Mouse (Mus musculus): ENCODE measurements around the gene Syn1. TPM values are rescaled to one million over a fixed set of nuclear protein-coding genes. Genes with fewer than 3 reads are reported as not detected.
A peak's percentile ranks its signal among the peaks of the same experiment; 100 is the strongest.

The Syn1 gene
- polyA plus RNA-seq, 1 experiment from 2014 or later: 37.7 TPM

- no peak overlapping the region for H3K4me3 ChIP-seq (replicated peaks; ENCODE audit: low read length)
Measured at GRCm38 (mm10) chrX:20828934-20829333, 91.9 kb downstream of the Syn1 start.

GRCm38 (mm10) chrX:20819708-20820426 is 100.9 kb downstream of the Syn1 start:
- Histone ChIP-seq H3K4me3 (replicated peaks; ENCODE audit: low read length) (peak overlapping the region; percentile 32), H3K27me3 (replicated peaks; ENCODE audit: control insufficient read depth, insufficient read depth, low read length) (no peaks in the 10 kb centered on the region), H3K9me3 (ENCODE audit: control insufficient read depth, low read length) (no peaks in the 10 kb centered on the region), H3K9ac (replicated peaks; ENCODE audit: low read depth, low read length) (no peak overlapping the region; the same call in 1 of the 2 replicates), H3K36me3 (ENCODE audit: control insufficient read depth, insufficient read depth) (no peaks in the 10 kb centered on the region), H3K27ac (ENCODE audit: low read length) (no peak overlapping the region), H3K4me2 (ENCODE audit: low read length) (peak overlapping the region; percentile 51), H3K4me1 (replicated peaks; ENCODE audit: control insufficient read depth, insufficient read depth, low read length) (no peaks in the 10 kb centered on the region)
- ATAC-seq: peak; percentile 41
- WGBS: 55% methylated on average over 8 of the region's 8 CpGs

More at GRCm38 (mm10) chrX:20828934-20829333, 91.9 kb downstream of the Syn1 start:
- WGBS: 26% methylated on average over 5 of the region's 5 CpGs
- Histone ChIP-seq H3K4me2 (ENCODE audit: low read length) (no peak overlapping the region), H3K9ac (replicated peaks; ENCODE audit: low read depth, low read length) (no peak overlapping the region), H3K9me3 (ENCODE audit: control insufficient read depth, low read length) (no peaks in the 10 kb centered on the region), H3K36me3 (ENCODE audit: control insufficient read depth, insufficient read depth) (no peaks in the 10 kb centered on the region), H3K27ac (ENCODE audit: low read length) (no peak overlapping the region), H3K27me3 (replicated peaks; ENCODE audit: control insufficient read depth, insufficient read depth, low read length) (no peaks in the 10 kb centered on the region), H3K4me1 (replicated peaks; ENCODE audit: control insufficient read depth, insufficient read depth, low read length) (peaks cover 3% of the 10 kb centered on the region; the same call in 1 of the 2 replicates)
- peak; percentile 72 for ATAC-seq

- 23% methylated on average over 19 of the region's 19 CpGs for WGBS
- Histone ChIP-seq H3K4me3 (replicated peaks; ENCODE audit: low read length) (peak overlapping the region; percentile 32), H3K27ac (ENCODE audit: low read length) (no peak overlapping the region), H3K9me3 (ENCODE audit: control insufficient read depth, low read length) (no peaks in the 10 kb centered on the region), H3K36me3 (ENCODE audit: control insufficient read depth, insufficient read depth) (no peaks in the 10 kb centered on the region), H3K27me3 (replicated peaks; ENCODE audit: control insufficient read depth, insufficient read depth, low read length) (no peaks in the 10 kb centered on the region), H3K4me2 (ENCODE audit: low read length) (peak overlapping the region; percentile 51), H3K4me1 (replicated peaks; ENCODE audit: control insufficient read depth, insufficient read depth, low read length) (no peaks in the 10 kb centered on the region), H3K9ac (replicated peaks; ENCODE audit: low read depth, low read length) (peak overlapping the region; percentile 41; the same call in 1 of the 2 replicates)
- ATAC-seq: peak; percentile 94
Measured at GRCm38 (mm10) chrX:20819204-20819628, 101.6 kb downstream of the Syn1 start.

- H3K9me3 ChIP-seq (ENCODE audit: control insufficient read depth, low read length): no peaks in the 10 kb centered on the region
- no peak overlapping the region for H3K9ac ChIP-seq (replicated peaks; ENCODE audit: low read depth, low read length)
- H3K4me3 ChIP-seq (replicated peaks; ENCODE audit: low read length): no peak overlapping the region
- no peaks in the 10 kb centered on the region for H3K4me1 ChIP-seq (replicated peaks; ENCODE audit: control insufficient read depth, insufficient read depth, low read length)
- no peak overlapping the region for H3K27ac ChIP-seq (ENCODE audit: low read length)
- no peaks in the 10 kb centered on the region for H3K36me3 ChIP-seq (ENCODE audit: control insufficient read depth, insufficient read depth)
- 75% methylated on average over 6 of the region's 6 CpGs for WGBS
- no peak overlapping the region for H3K4me2 ChIP-seq (ENCODE audit: low read length)
- H3K27me3 ChIP-seq (replicated peaks; ENCODE audit: control insufficient read depth, insufficient read depth, low read length): no peaks in the 10 kb centered on the region
- no peak for ATAC-seq
Measured at GRCm38 (mm10) chrX:20816974-20817373, 103.8 kb downstream of the Syn1 start.

Small RNA genes lying within 50 kb of the gene (microRNA-seq; reads per million reads assigned to microRNA genes)
- not detected for gene Gm24824
- gene Mir5617: 1.5 reads per million

Other genes starting within 250 kb of the Syn1 start
- gene Cdk16, start 233.1 kb downstream of the Syn1 start, polyA plus RNA-seq (2015; fragmentation: Nextera tagmentation; extraction: Ambion mirVana): 132 and 137 TPM in 2 replicates
- gene Usp11, start 217.1 kb downstream of the Syn1 start, polyA plus RNA-seq (2015; fragmentation: Nextera tagmentation; extraction: Ambion mirVana): 89.7 and 98.0 TPM in 2 replicates
- 233 and 295 TPM in 2 replicates for gene Araf, start 123.2 kb downstream of the Syn1 start, polyA plus RNA-seq (2015; fragmentation: Nextera tagmentation; extraction: Ambion mirVana)
- 2.4 and 3.4 TPM in 2 replicates for gene Timp1, start 50.8 kb downstream of the Syn1 start, polyA plus RNA-seq (2015; fragmentation: Nextera tagmentation; extraction: Ambion mirVana)
- gene Cfp, start 10.6 kb upstream of the Syn1 start, polyA plus RNA-seq (2015; fragmentation: Nextera tagmentation; extraction: Ambion mirVana): 4.4 and 6.4 TPM in 2 replicates
- gene Elk1, start 29.6 kb upstream of the Syn1 start, polyA plus RNA-seq (2015; fragmentation: Nextera tagmentation; extraction: Ambion mirVana): 24.1 and 27.4 TPM in 2 replicates
- 36.4 and 39.8 TPM in 2 replicates for gene Uxt, start 41.0 kb upstream of the Syn1 start, polyA plus RNA-seq (2015; fragmentation: Nextera tagmentation; extraction: Ambion mirVana)
- 9.6 and 11.7 TPM in 2 replicates for gene Zfp182, start 141.3 kb upstream of the Syn1 start, polyA plus RNA-seq (2015; fragmentation: Nextera tagmentation; extraction: Ambion mirVana)
- not detected in 2 replicates for gene Spaca5, start 147.4 kb upstream of the Syn1 start, polyA plus RNA-seq (2015; fragmentation: Nextera tagmentation; extraction: Ambion mirVana)
- gene Zfp300, start 168.5 kb upstream of the Syn1 start, polyA plus RNA-seq (2015; fragmentation: Nextera tagmentation; extraction: Ambion mirVana): 3.1 and 3.4 TPM in 2 replicates
- gene Ssxa1, start 194.8 kb upstream of the Syn1 start, polyA plus RNA-seq (2015; fragmentation: Nextera tagmentation; extraction: Ambion mirVana): not detected in 2 replicates

Data from forebrain, embryonic 16.5 days (tissue).